Mouse (Mus musculus): ENCODE results near the gene Cldnd2.

The Cldnd2 gene

DNA sequence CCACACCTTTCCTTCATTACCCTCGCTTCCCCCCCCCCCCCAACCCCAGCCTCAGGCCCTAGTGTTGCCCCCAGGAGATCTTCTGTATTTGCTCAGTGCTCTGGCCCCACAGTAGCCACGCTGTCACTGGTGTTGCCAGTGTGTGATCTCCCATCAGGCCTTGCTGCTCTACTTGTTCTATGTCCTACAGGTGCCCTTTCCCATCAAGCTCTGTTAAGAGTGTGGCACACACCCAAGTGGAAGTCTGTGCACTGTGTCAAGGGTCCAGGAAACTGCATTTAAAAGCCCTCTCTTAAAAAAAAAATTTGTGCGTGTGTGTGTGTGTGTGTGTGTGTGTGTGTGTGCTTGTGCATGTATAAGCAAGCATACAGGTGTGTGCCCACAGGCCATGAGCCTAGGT lies 7.7 kb downstream of the Cldnd2 start:
- DNase-seq = no peak

GRCm38 (mm10) chr7:43449811-43450210 lies 9.2 kb downstream of the Cldnd2 start:
- DNase-seq = no peak

- DNase-seq = no peak
These were observed 11.1 kb downstream of the Cldnd2 start for GRCm38 (mm10) chr7:43451726-43452125.

GRCm38 (mm10) chr7:43452609-43453008 lies 12.0 kb downstream of the Cldnd2 start:
- no peak for DNase-seq

DNA sequence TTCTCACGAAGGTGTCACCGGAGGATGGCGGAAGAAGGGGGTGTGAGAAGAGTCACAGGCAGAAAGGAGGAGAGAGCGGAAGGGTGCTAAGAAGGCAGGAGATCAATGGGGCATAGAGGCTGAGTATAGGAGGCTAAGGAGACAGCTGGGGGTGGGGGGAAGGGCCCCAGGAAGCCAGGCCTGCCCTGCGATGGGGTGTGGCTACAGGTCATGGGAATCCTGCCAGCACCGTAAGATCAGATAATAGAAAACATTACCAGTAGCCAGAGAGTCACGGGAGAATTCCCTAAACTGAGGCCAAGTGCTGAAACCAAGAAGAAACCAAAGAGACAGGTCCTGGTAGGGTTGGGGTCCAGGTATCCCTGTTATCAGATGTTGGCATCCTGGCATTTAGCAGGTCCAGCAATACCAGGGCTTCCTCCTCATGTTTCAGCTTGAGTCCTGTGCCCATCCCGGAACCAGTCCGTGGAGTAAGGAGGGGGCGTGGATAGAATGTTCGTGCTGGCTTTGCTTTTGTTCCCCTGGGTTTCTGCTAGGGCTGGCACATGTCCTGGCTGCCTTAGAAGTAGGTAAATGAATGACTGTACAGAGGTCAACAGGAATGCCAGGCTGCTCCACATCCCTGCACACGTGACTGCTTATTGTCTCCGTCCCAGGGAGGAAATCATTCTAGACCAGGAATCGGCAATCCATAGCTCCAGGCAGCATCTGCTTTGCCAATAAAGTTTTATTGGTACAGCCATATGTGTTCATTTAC lies 13.2 kb downstream of the Cldnd2 start:
- DNase-seq = no peak

DNA sequence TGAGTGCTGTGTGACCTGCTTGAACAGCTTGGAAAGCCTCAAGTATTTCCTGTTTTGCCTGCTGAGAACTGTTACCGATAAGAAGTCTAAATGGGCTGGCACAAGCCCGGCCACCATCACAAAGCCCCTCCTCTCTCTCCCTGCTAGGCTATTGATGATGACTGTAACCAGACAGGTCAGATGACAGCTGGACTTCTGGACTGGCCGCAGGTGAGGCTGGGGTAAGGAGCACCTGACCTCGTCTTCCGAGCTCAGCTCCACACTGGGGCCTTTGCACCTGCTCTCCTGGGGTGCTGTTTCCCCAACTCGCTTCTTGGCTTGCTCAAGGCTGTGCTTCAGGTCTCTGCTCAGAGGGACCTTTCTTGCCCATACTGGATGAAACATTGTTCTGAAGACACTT lies 13.8 kb downstream of the Cldnd2 start:
- DNase-seq = no peak

DNA sequence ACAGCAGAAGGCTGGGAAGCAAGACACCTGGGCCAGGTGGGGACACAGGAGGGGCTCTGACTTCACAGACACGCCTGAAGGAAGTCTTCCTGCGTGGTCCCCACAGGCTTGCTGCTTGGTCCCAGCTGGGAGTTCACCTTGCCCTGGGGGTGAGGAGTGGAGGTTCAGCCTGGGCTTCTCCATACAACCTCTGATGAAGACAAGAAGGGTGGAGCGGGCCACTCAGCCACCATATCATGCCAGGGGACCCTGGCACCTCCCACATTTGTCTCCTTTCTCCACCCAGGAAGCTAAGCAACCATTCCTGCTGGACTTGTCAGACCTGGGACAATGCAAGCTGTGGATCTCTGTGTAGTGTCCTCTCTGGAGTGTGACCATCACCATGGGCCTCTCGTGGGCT lies 22.3 kb downstream of the Cldnd2 start, which contains the start of gene Vsig10l:
Gene Vsig10l (plus strand): TSS at position 301 of the 400 bp plus-strand sequence.
- DNase-seq = no peak

DNA sequence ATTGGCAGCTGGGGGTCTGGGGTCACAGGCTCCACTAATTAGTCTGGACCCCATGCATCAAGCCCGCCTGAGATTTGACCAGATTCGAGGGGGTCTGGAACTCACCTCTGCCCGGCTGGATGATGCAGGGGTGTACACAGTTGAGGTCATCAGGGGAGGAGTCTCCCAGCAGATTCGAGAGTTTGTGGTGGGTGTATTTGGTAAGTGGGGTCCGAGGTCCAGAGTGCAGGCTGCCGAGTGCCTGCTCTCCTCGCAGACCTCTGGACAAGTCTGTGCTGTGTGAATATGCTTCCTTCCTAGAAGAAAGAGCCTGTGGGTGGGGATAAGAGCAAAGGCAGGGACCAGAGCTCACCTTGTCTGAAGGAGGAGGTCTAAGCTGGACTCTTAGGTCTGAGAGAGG lies 23.4 kb downstream of the Cldnd2 start:
- no peak for DNase-seq

GRCm38 (mm10) chr7:43464864-43465343 lies 24.3 kb downstream of the Cldnd2 start:
- no peak for DNase-seq

- DNase-seq = peak; percentile 68
These were observed 24.9 kb downstream of the Cldnd2 start for GRCm38 (mm10) chr7:43465344-43466098.

- peak; percentile 75 for DNase-seq
These were observed 25.6 kb downstream of the Cldnd2 start for GRCm38 (mm10) chr7:43466099-43466694.

- no peak for DNase-seq
These were observed 29.8 kb downstream of the Cldnd2 start for GRCm38 (mm10) chr7:43470373-43470772.

DNA sequence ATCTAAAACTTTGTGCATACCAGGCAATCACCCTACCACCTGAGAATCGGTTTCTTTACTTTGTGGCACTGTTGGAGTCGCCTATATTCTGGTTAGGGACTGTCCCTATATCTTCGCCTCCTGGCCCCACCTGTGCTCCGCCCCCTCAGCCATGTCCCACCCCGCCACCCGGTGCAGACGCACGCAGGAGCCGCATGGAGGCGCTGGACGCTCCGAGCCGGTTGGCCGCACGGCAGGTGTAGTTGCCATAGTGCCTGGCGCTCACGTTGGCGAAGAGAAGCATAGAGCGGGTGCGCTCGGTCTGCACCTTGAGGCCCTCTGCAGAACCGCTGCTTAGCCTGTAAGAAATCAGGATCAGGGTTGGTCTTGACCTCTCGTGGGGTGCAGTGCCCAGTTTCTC lies 35.1 kb downstream of the Cldnd2 start:
- DNase-seq = no peak

- DNase-seq = no peak
These were observed 35.8 kb downstream of the Cldnd2 start for GRCm38 (mm10) chr7:43476376-43476775.

GRCm38 (mm10) chr7:43481191-43481590 lies 40.6 kb downstream of the Cldnd2 start:
- no peak for DNase-seq

- DNase-seq = no peak
These were observed 41.6 kb downstream of the Cldnd2 start for GRCm38 (mm10) chr7:43482090-43482716.

DNA sequence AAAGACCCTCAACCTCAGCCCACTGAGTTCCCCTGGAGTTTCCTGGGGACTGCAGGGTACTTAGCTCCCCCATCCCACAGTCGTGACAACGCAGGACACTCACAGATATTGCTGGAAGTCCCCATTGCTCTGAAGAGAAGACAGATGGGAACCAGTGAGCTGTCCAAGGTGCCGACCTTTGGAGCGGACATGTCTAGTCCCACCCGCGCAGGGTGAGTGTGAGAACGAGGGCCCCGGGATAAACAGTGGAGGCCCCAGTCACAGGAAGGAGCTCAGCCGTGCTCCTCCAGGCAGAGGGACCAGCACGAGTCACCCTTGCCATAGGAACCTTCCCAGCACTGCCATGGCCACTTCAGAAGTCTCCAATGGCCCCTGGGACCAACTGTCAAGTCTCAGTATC lies 42.7 kb downstream of the Cldnd2 start:
- DNase-seq = no peak

GRCm38 (mm10) chr7:43488646-43489045 lies 48.1 kb downstream of the Cldnd2 start:
- no peak for DNase-seq

DNA sequence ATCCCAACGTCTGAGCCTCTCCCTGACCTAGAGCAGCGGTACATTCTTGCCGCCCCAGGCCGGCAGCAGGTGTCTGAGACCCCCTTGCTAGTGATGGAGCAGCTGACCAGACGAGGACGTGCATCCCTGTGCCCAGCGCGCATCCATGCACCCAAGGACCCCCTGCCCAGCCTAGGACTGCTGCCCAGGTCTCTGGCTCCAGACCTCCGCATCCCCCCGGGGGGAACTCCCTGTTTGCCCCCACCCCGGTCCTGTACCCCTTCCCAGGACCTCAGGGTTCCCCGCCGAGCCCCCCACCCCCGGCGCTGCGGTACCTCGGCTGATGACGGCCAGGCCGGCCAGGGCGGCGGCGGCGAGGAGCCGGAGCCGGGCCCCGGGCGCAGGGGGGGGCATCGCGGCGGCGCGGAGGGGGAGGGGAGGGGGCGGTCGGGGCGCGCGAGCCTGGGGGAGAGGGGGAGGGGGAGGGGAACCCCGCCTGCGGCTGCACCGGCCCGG lies 49.1 kb downstream of the Cldnd2 start, which contains the start of gene Iglon5:
Gene Iglon5 (minus strand): TSS at position 445 of the 495 bp plus-strand sequence.
- DNase-seq = peak; percentile 62

- DNase-seq = peak; percentile 87
These were observed 49.6 kb downstream of the Cldnd2 start for GRCm38 (mm10) chr7:43490182-43490584.

GRCm38 (mm10) chr7:43490861-43491260 lies 50.3 kb downstream of the Cldnd2 start:
- no peak for DNase-seq

All from cerebellum, adult 11 months (tissue).